Mouse (Mus musculus): ENCODE data around the gene Siae. TPM values are rescaled to one million over a fixed set of nuclear protein-coding genes. Genes with fewer than 3 reads are reported as not detected.

The Siae gene
- polyA plus RNA-seq, 1 experiment from 2014 or later: 26.7 TPM

DNA sequence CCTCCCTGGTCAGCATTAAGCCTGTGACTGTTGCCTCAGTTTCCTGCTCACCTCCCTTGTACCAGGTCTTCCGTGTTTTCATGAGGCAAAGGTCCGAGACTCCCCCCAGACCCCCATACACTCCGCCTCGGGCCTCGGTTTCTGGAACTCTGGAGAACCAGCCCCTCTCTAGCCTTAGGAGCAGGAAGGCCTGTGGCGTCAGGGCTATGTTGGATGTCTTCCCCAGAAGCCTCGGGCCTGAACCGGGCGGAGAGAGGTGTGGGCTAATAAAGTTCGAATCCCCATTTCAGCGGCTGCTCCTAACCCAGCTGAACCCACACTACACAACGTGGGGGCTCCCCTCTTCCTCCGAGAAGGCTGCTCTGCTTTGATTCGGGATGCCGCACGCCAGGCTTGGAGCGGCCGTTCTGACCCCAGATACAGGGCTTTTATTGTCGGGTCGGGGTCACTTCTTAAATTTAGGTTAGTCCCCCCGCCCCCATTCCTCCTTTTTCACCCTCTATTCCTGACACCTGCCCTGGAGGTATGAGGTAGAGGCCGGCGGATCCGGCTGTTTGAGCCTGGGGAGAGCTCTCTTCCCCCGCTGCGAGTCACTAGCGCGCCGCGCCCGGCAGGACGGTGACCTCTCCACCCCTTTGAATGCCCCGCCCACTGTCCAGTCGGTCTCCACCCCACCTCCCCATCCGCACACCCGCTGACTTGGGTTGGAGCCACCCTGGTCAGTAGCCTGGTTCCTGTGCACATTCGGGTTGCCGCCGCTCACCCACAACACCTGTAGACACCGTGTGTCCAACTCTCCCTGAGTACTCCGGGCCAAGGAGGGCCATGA, 27.9 kb upstream of the Siae start, which contains the start of gene Esam:
Gene Esam (plus strand): TSS at position 683 of the 829 bp plus-strand sequence.
- TF ChIP-seq CTCF (IDR thresholded peaks at IDR 0.05): no peak
- no peak for DNase-seq (ENCODE audit: low read depth, low spot score)
- in situ Hi-C loops (cut with MboI; ENCODE audit: low pct_unique_long_range_greater_than_20kb): loop anchor here (5.0 kb wide), 1 partner anchor 65 kb away; no protein-coding TSS in a partner anchor
- ATAC-seq: peak; percentile 17
- CTCF ChIA-PET: interaction anchor here (0.9 to 1.5 kb wide), 2 partner anchors 13 to 15 kb away, joined by 3 to 5 read pairs; no protein-coding TSS in a partner anchor
- POLR2A ChIA-PET: interaction anchor here (0.6 to 1.5 kb wide), 2 partner anchors 11 to 65 kb away, joined by 3 read pairs; no protein-coding TSS in a partner anchor
- no peaks in the 10 kb centered on the region for H3K27me3 ChIP-seq

- H3K27me3 ChIP-seq: no peaks in the 10 kb centered on the region
- in situ Hi-C loops (cut with MboI; ENCODE audit: low pct_unique_long_range_greater_than_20kb): loop anchor here (5.0 kb wide), 1 partner anchor 66 kb away; no protein-coding TSS in a partner anchor
- DNase-seq (ENCODE audit: low read depth, low spot score): no peak
- POLR2A ChIA-PET: interaction anchor here (1.5 kb wide), 1 partner anchor 12 kb away, joined by 3 read pairs; no protein-coding TSS in a partner anchor
- TF ChIP-seq CTCF (IDR thresholded peaks at IDR 0.05): no peak
- CTCF ChIA-PET: interaction anchor here (0.7 to 2.6 kb wide), 4 partner anchors 14 to 97 kb away, joined by 3 to 11 read pairs (median 3); no protein-coding TSS in a partner anchor
- no peak for ATAC-seq
Observed at GRCm38 (mm10) chr9:37528225-37528970, 27.1 kb upstream of the Siae start.

GRCm38 (mm10) chr9:37530031-37530887, 25.2 kb upstream of the Siae start:
- in situ Hi-C loops (cut with MboI; ENCODE audit: low pct_unique_long_range_greater_than_20kb): no loop called here
- no peaks in the 10 kb centered on the region for H3K27me3 ChIP-seq
- ATAC-seq: peak; percentile 6
- TF ChIP-seq CTCF (IDR thresholded peaks at IDR 0.05): no peak
- ChIA-PET POLR2A (interaction anchor here (0.7 kb wide), 1 partner anchor 41 kb away, joined by 3 read pairs; the partner anchor contains the start of gene Msantd2), CTCF (interaction anchor here (1.2 to 2.6 kb wide), 4 partner anchors 14 to 67 kb away, joined by 3 to 11 read pairs (median 4); no protein-coding TSS in a partner anchor)
- no peak for DNase-seq (ENCODE audit: low read depth, low spot score)

GRCm38 (mm10) chr9:37530888-37531705, 24.4 kb upstream of the Siae start:
- TF ChIP-seq CTCF (IDR thresholded peaks at IDR 0.05): peak; percentile 72
- no peaks in the 10 kb centered on the region for H3K27me3 ChIP-seq
- DNase-seq (ENCODE audit: low read depth, low spot score): no peak
- POLR2A ChIA-PET: interaction anchor here (0.7 kb wide), 1 partner anchor 42 kb away, joined by 3 read pairs; the partner anchor contains the start of gene Msantd2
- in situ Hi-C loops (cut with MboI; ENCODE audit: low pct_unique_long_range_greater_than_20kb): no loop called here
- peak; percentile 64 for ATAC-seq
- CTCF ChIA-PET: interaction anchor here (1.2 to 2.6 kb wide), 4 partner anchors 13 to 68 kb away, joined by 3 to 11 read pairs (median 4); no protein-coding TSS in a partner anchor

GRCm38 (mm10) chr9:37536851-37537250, 18.6 kb upstream of the Siae start:
- ChIA-PET CTCF (interaction anchor here (1.9 kb wide), 1 partner anchor 9 kb away, joined by 4 read pairs; no protein-coding TSS in a partner anchor), POLR2A (no interaction called here)
- no peak for TF ChIP-seq CTCF (IDR thresholded peaks at IDR 0.05)
- H3K27me3 ChIP-seq: no peaks in the 10 kb centered on the region
- ATAC-seq (no peak), DNase-seq (ENCODE audit: low read depth, low spot score) (no peak)
- in situ Hi-C loops (cut with MboI; ENCODE audit: low pct_unique_long_range_greater_than_20kb): no loop called here

GRCm38 (mm10) chr9:37537658-37538250, 17.7 kb upstream of the Siae start:
- no peak for DNase-seq (ENCODE audit: low read depth, low spot score)

GRCm38 (mm10) chr9:37539170-37540025, 16.1 kb upstream of the Siae start, which contains the start of gene Vsig2:
Gene Vsig2, plus strand, starts transcription at chr9:37539255.
- ChIA-PET POLR2A (interaction anchor here (0.8 kb wide), 1 partner anchor 13 kb away, joined by 3 read pairs; no protein-coding TSS in a partner anchor), CTCF (interaction anchor here (1.4 kb wide), 1 partner anchor 11 kb away, joined by 3 read pairs; no protein-coding TSS in a partner anchor)
- in situ Hi-C loops (cut with MboI; ENCODE audit: low pct_unique_long_range_greater_than_20kb): loop anchor here (5.0 kb wide), 1 partner anchor 78 kb away; no protein-coding TSS in a partner anchor
- no peak for ATAC-seq
- TF ChIP-seq CTCF (IDR thresholded peaks at IDR 0.05): no peak
- no peaks in the 10 kb centered on the region for H3K27me3 ChIP-seq
- DNase-seq (ENCODE audit: low read depth, low spot score): no peak

More at GRCm38 (mm10) chr9:37537658-37538250, 17.7 kb upstream of the Siae start:
- no peaks in the 10 kb centered on the region for H3K27me3 ChIP-seq
- ATAC-seq: no peak
- in situ Hi-C loops (cut with MboI; ENCODE audit: low pct_unique_long_range_greater_than_20kb): no loop called here
- ChIA-PET CTCF (interaction anchor here (1.9 kb wide), 1 partner anchor 8 kb away, joined by 4 read pairs; no protein-coding TSS in a partner anchor), POLR2A (no interaction called here)
- no peak for TF ChIP-seq CTCF (IDR thresholded peaks at IDR 0.05)
